Mouse (Mus musculus) neural tube, embryonic 14.5 days (tissue): ENCODE results near the gene Lypd9. TPM values are rescaled to one million over a fixed set of nuclear protein-coding genes. Genes with fewer than 3 reads are reported as not detected.

Source experiments
- ATAC-seq: fragments of 200-750 bp; cut with Nextera tagmentation; 2 replicates; pipeline ENCODE4 v1.8.0; 2017; ENCODE audit warnings: low read depth, mild to moderate bottlenecking, moderate TSS enrichment, moderate library complexity
- H3K27ac ChIP-seq: fragments of 300-500 bp; sonication (generic); 2 replicates; pipeline ENCODE4 v1.5.1; 2014; ENCODE audit warnings: low read depth, mild to moderate bottlenecking, control low read depth, low read length, moderate library complexity, mixed read lengths
- H3K27me3 ChIP-seq: fragments of 300-500 bp; sonication (generic); 2 replicates; pipeline ENCODE4 v1.6.1; 2014; ENCODE audit warnings: low read length; ENCODE audit not compliant: control insufficient read depth, insufficient read depth
- H3K36me3 ChIP-seq: fragments of 300-500 bp; sonication (generic); 2 replicates; pipeline ENCODE4 v1.6.1; 2014; ENCODE audit warnings: low read length, mixed read lengths; ENCODE audit not compliant: control insufficient read depth, insufficient read depth
- H3K4me1 ChIP-seq: fragments of 300-500 bp; sonication (generic); 2 replicates; pipeline ENCODE4 v1.6.1; 2014; ENCODE audit warnings: low read length; ENCODE audit not compliant: control insufficient read depth, insufficient read depth
- H3K4me2 ChIP-seq: fragments of 300-500 bp; sonication (generic); 2 replicates; pipeline ENCODE4 v1.6.1; 2014; ENCODE audit warnings: mild to moderate bottlenecking, low read depth, low read length, control low read depth
- H3K4me3 ChIP-seq: fragments of 300-500 bp; sonication (generic); 2 replicates; pipeline ENCODE4 v1.5.1; 2014; ENCODE audit warnings: low read depth, low read length, control low read depth, mixed read lengths
- H3K9ac ChIP-seq: fragments of 300-500 bp; sonication (generic); replicated peaks from 2 replicates; pipeline ENCODE4 v1.6.1; 2014; ENCODE audit warnings: low read depth, mild to moderate bottlenecking, control low read depth, low read length, mixed read lengths
- H3K9me3 ChIP-seq: fragments of 300-500 bp; sonication (generic); 2 replicates; pipeline ENCODE4 v1.6.1; 2016; ENCODE audit warnings: low read length; ENCODE audit not compliant: control insufficient read depth
- WGBS: fragments of 180-500 bp; shearing (Covaris S2); extraction: QIAGEN DNeasy Blood & Tissue Kit; methylation state at CpG from one replicate; pipeline ENCODE4 v1.1.7; 2014; 5-methylcytosine and 5-hydroxymethylcytosine counted together
- polyA plus RNA-seq: library from polyadenylated mRNA; unstranded; fragments of >200 nt; fragmentation: Nextera tagmentation; extraction: Ambion mirVana; gene quantifications from 2 replicates; pipeline ENCODE4 v1.2.1, GENCODE M21; 2014

Gene Lypd9
- polyA plus RNA-seq, 1 experiment from 2014 or later = not detected

- H3K4me2 ChIP-seq = no peak within 1 kb of the TSS
- H3K27ac ChIP-seq = no peak within 1 kb of the TSS
- no peak within 1 kb of the TSS for H3K4me3 ChIP-seq
- no peaks in the 10 kb centered on the region for H3K27me3 ChIP-seq
- 36% methylated on average over 1 of the region's 1 CpGs for WGBS
- ATAC-seq = no peak
- no peak within 1 kb of the TSS for H3K9ac ChIP-seq
- H3K4me1 ChIP-seq = no peaks in the 10 kb centered on the region
- H3K9me3 ChIP-seq = no peaks in the 10 kb centered on the region
- H3K36me3 ChIP-seq = no peaks in the 10 kb centered on the region
Measured at GRCm38 (mm10) chr11:58420815-58421214, 31.9 kb downstream of the Lypd9 start, which contains the start of gene 1810065E05Rik. TSS of gene 1810065E05Rik (plus strand) at chr11:58421111.

- Histone ChIP-seq H3K4me3 (no peak overlapping the region), H3K4me1 (no peaks in the 10 kb centered on the region), H3K9me3 (no peaks in the 10 kb centered on the region), H3K9ac (no peak overlapping the region), H3K4me2 (no peak overlapping the region), H3K27me3 (no peaks in the 10 kb centered on the region), H3K36me3 (no peaks in the 10 kb centered on the region), H3K27ac (no peak overlapping the region)
- no peak for ATAC-seq
- WGBS = 79% methylated on average over 3 of the region's 3 CpGs
Measured at GRCm38 (mm10) chr11:58418336-58418735, 34.4 kb downstream of the Lypd9 start.

- H3K4me1 ChIP-seq = no peaks in the 10 kb centered on the region
- no peak overlapping the region for H3K9ac ChIP-seq
- no peak overlapping the region for H3K27ac ChIP-seq
- H3K4me3 ChIP-seq = no peak overlapping the region
- H3K4me2 ChIP-seq = no peak overlapping the region
- no peaks in the 10 kb centered on the region for H3K36me3 ChIP-seq
- no peaks in the 10 kb centered on the region for H3K27me3 ChIP-seq
- 62% methylated on average over 3 of the region's 3 CpGs for WGBS
- no peak for ATAC-seq
- no peaks in the 10 kb centered on the region for H3K9me3 ChIP-seq
Measured at GRCm38 (mm10) chr11:58408066-58408465, 44.7 kb downstream of the Lypd9 start.

- peaks cover 8% of the 10 kb centered on the region; the same call in 1 of the 2 replicates for H3K4me1 ChIP-seq
- no peaks in the 10 kb centered on the region for H3K9me3 ChIP-seq
- H3K4me2 ChIP-seq = 0 out of 2 replicates have a peak overlapping the region, but pooled peaks have one; percentile 14
- H3K9ac ChIP-seq = no peak overlapping the region
- H3K36me3 ChIP-seq = no peaks in the 10 kb centered on the region
- peak overlapping the region; percentile 44; the same call in 1 of the 2 replicates for H3K27ac ChIP-seq
- H3K27me3 ChIP-seq = no peaks in the 10 kb centered on the region
- H3K4me3 ChIP-seq = no peak overlapping the region
- 40% methylated on average over 5 of the region's 5 CpGs for WGBS
- peak; percentile 38; the same call in 1 of the 2 replicates for ATAC-seq
Measured at GRCm38 (mm10) chr11:58400655-58401054, 52.1 kb downstream of the Lypd9 start.

GRCm38 (mm10) chr11:58399985-58400645 lies 52.6 kb downstream of the Lypd9 start:
- H3K27me3 ChIP-seq = no peaks in the 10 kb centered on the region
- no peaks in the 10 kb centered on the region for H3K36me3 ChIP-seq
- no peaks in the 10 kb centered on the region for H3K9me3 ChIP-seq
- ATAC-seq = peak; percentile 89; the same call in 1 of the 2 replicates
- H3K4me1 ChIP-seq = peaks cover 8% of the 10 kb centered on the region; the same call in 1 of the 2 replicates
- 50% methylated on average over 6 of the region's 6 CpGs for WGBS
- H3K9ac ChIP-seq = no peak overlapping the region
- no peak overlapping the region for H3K27ac ChIP-seq
- no peak overlapping the region for H3K4me3 ChIP-seq
- H3K4me2 ChIP-seq = no peak overlapping the region

Other genes with a start within 250 kb of the Lypd9 start
- not detected in 2 replicates for gene 4930438A08Rik, start 178.1 kb downstream of the Lypd9 start, polyA plus RNA-seq
- 18.9 and 22.0 TPM in 2 replicates for gene Zfp692, start 145.9 kb downstream of the Lypd9 start, polyA plus RNA-seq
- 44.4 and 44.5 TPM in 2 replicates for gene Zfp672, start 122.6 kb downstream of the Lypd9 start, polyA plus RNA-seq
- 32.8 and 36.2 TPM in 2 replicates for gene Sh3bp5l, start 122.2 kb downstream of the Lypd9 start, polyA plus RNA-seq
- gene Lypd8, start 73.9 kb downstream of the Lypd9 start, polyA plus RNA-seq = not detected in 2 replicates
- not detected in 2 replicates for gene 1810065E05Rik, start 31.8 kb downstream of the Lypd9 start, polyA plus RNA-seq
- not detected in 2 replicates for gene Gm12253, start 20.4 kb downstream of the Lypd9 start, polyA plus RNA-seq
- not detected in 2 replicates for gene Olfr30, start 9.3 kb upstream of the Lypd9 start, polyA plus RNA-seq
- gene Olfr332, start 39.6 kb upstream of the Lypd9 start, polyA plus RNA-seq = not detected in 2 replicates
- gene Olfr331, start 49.6 kb upstream of the Lypd9 start, polyA plus RNA-seq = not detected in 2 replicates
- gene Olfr330, start 81.9 kb upstream of the Lypd9 start, polyA plus RNA-seq = 0.39 TPM in 1 of 2 replicates, not detected in the other
- 0.08 and 0.16 TPM in 2 replicates for gene Olfr329-ps, start 93.5 kb upstream of the Lypd9 start, polyA plus RNA-seq
- 0.12 and 0.18 TPM in 2 replicates for gene Olfr328, start 102.7 kb upstream of the Lypd9 start, polyA plus RNA-seq
- 0.13 TPM in 1 of 2 replicates, not detected in the other for gene Olfr224, start 117.6 kb upstream of the Lypd9 start, polyA plus RNA-seq
- gene Olfr325, start 124.8 kb upstream of the Lypd9 start, polyA plus RNA-seq = not detected in 2 replicates
- gene Olfr324, start 142.2 kb upstream of the Lypd9 start, polyA plus RNA-seq = 0.15 and 0.42 TPM in 2 replicates
- not detected in 2 replicates for gene 2210407C18Rik, start 163.2 kb upstream of the Lypd9 start, polyA plus RNA-seq
- gene Olfr323, start 177.6 kb upstream of the Lypd9 start, polyA plus RNA-seq = not detected in 2 replicates
- 0.15 and 0.21 TPM in 2 replicates for gene Trim58, start 187.5 kb upstream of the Lypd9 start, polyA plus RNA-seq
- not detected in 2 replicates for gene Olfr322, start 205.9 kb upstream of the Lypd9 start, polyA plus RNA-seq
- not detected in 2 replicates for gene Olfr320, start 228.2 kb upstream of the Lypd9 start, polyA plus RNA-seq
- not detected in 2 replicates for gene Olfr319, start 246.2 kb upstream of the Lypd9 start, polyA plus RNA-seq